Mouse (Mus musculus) forebrain, embryonic 13.5 days (tissue): ENCODE measurements around the gene Foxo6. TPM values are rescaled to one million over a fixed set of nuclear protein-coding genes. Genes with fewer than 3 reads are reported as not detected.

ENCODE experiments used
- ATAC-seq: fragments of 200-750 bp; cut with Nextera tagmentation; 2 replicates; pipeline ENCODE4 v1.8.0; 2017
- H3K27ac ChIP-seq: fragments of 300-500 bp; sonication (generic); 2 replicates; pipeline ENCODE4 v1.5.1; 2015; ENCODE audit warnings: inconsistent platforms, mild to moderate bottlenecking, moderate library complexity
- H3K27me3 ChIP-seq: fragments of 300-500 bp; sonication (generic); 2 replicates; pipeline ENCODE4 v1.6.1; 2015; ENCODE audit warnings: mild to moderate bottlenecking, inconsistent platforms
- H3K36me3 ChIP-seq: fragments of 300-500 bp; sonication (generic); 2 replicates; pipeline ENCODE4 v1.6.1; 2015; ENCODE audit warnings: mild to moderate bottlenecking, inconsistent platforms; ENCODE audit not compliant: poor library complexity, severe bottlenecking
- H3K4me1 ChIP-seq: fragments of 300-500 bp; sonication (generic); 2 replicates; pipeline ENCODE4 v1.6.1; 2015; ENCODE audit warnings: inconsistent platforms
- H3K4me2 ChIP-seq: fragments of 300-500 bp; sonication (generic); 2 replicates; pipeline ENCODE4 v1.6.1; 2015; ENCODE audit warnings: inconsistent platforms, mild to moderate bottlenecking, moderate library complexity
- H3K4me3 ChIP-seq: fragments of 300-500 bp; sonication (generic); 2 replicates; pipeline ENCODE4 v1.5.1; 2015; ENCODE audit warnings: mild to moderate bottlenecking, inconsistent platforms
- H3K9ac ChIP-seq: fragments of 300-500 bp; sonication (generic); 2 replicates; pipeline ENCODE4 v1.6.1; 2015; ENCODE audit warnings: mild to moderate bottlenecking, inconsistent platforms
- H3K9me3 ChIP-seq: fragments of 300-500 bp; sonication (generic); replicated peaks from 2 replicates; pipeline ENCODE4 v1.6.1; 2016; ENCODE audit warnings: inconsistent platforms
- WGBS: fragments of 180-500 bp; shearing (Covaris S2); methylation state at CpG from one replicate; pipeline ENCODE4 v1.1.7; 2015; 5-methylcytosine and 5-hydroxymethylcytosine counted together
- polyA plus RNA-seq: library from polyadenylated mRNA; unstranded; fragments of >200 nt; fragmentation: Nextera tagmentation; extraction: Ambion mirVana; gene quantifications from 2 replicates; pipeline ENCODE4 v1.2.1, GENCODE M21; 2015

Foxo6 gene
- polyA plus RNA-seq, 1 experiment from 2014 or later = 3.8 TPM

DNA sequence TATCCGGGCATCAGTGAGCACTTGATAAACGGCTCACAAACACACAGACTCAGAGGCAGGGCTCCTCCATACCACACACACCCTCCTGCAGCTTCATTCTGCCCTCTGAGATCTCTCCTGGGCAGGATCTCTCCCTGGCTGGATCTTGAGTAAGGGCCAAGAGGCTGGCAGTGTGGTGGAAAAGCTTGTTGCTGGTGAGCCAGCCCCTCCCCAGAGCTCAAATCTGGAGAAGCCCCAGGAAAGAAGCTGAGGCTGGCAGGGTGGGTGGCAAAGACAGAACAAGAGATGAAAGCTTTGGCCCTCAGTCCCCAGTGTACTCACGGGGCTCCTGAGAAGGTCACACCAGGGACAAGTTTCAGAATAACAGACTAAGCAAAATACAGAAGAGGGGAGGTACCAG is 27.4 kb upstream of the Foxo6 start:
- Histone ChIP-seq H3K9ac (no peak overlapping the region), H3K36me3 (no peaks in the 10 kb centered on the region), H3K27me3 (peaks cover 3% of the 10 kb centered on the region; the same call in 1 of the 2 replicates), H3K4me3 (no peak overlapping the region), H3K4me1 (peaks cover 9% of the 10 kb centered on the region), H3K27ac (no peak overlapping the region), H3K9me3 (0 out of 2 replicates have a peak, but pooled peaks cover 3% of the 10 kb centered on the region), H3K4me2 (no peak overlapping the region)
- WGBS = 42% methylated on average over 3 of the region's 3 CpGs
- no peak for ATAC-seq

DNA sequence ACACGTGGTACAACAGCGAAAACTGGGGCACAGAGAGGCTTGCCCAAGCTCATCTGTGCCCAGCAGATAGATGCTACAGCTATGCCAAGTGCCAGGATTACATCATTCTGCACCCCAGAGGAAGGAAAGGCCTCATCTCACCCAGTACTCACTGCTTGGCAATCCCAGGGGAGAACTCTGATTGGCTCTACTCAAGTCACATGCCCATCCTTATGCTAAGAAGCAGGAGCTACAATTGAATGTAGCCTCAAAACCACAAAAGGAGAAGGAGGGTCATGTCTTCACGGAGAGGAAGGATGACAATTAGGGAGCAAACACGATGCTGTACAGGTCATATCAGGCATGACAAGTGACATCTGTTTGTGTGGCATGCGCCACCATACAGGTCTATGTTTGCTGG is 26.2 kb upstream of the Foxo6 start:
- Histone ChIP-seq H3K36me3 (no peaks in the 10 kb centered on the region), H3K27me3 (peaks cover 7% of the 10 kb centered on the region; the same call in 1 of the 2 replicates), H3K27ac (no peak overlapping the region), H3K4me2 (no peak overlapping the region), H3K9ac (no peak overlapping the region), H3K4me1 (peaks cover 9% of the 10 kb centered on the region), H3K4me3 (no peak overlapping the region), H3K9me3 (0 out of 2 replicates have a peak, but pooled peaks cover 3% of the 10 kb centered on the region)
- ATAC-seq = no peak
- 75% methylated on average over 5 of the region's 5 CpGs for WGBS

DNA sequence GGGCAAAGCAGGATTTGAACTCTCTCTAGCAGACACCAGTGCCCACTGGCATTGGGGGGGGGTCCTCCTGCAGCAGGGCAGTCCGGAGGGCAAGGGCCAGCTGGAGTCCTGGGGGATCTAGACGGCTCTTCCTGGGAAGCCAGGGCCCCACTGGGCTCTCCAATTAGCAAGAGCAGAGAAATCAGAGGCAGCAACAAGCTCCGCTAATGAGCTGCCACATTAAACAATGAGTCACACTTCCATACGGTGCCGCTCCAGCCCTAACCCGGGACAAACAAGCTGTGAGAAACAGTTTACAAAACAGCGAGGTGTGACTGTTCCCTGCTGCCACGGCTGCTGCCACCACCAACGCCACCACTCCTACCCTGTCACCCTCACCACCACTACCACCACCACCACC is 17.4 kb upstream of the Foxo6 start:
- 10% methylated on average over 9 of the region's 9 CpGs for WGBS
- H3K36me3 ChIP-seq = no peaks in the 10 kb centered on the region
- no peak overlapping the region for H3K27ac ChIP-seq
- no peak overlapping the region for H3K9ac ChIP-seq
- peaks cover 48% of the 10 kb centered on the region for H3K27me3 ChIP-seq
- no peak overlapping the region for H3K4me2 ChIP-seq
- ATAC-seq = peak; percentile 93
- peaks cover 13% of the 10 kb centered on the region for H3K4me1 ChIP-seq
- H3K9me3 ChIP-seq = no peaks in the 10 kb centered on the region
- no peak overlapping the region for H3K4me3 ChIP-seq

DNA sequence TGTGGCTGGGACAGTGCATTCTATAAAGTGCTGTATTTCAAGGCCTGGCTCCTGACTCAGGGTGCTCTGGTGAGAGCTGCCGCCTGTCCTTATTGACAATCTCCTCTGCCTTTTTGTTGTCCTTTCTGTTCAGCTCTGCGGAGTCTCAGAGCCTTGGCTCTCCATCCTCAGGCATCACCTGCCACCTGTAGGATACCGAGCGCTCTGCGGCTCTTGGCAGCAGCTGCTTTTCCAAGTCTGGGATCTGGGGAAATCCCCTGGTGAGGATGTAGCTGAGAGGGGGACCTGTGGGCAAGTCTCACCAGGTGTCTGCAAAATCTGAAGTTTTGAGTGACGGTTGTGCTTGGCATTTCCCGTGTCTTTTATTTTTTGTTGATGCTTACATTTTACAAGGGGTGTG is 12.1 kb upstream of the Foxo6 start:
- Histone ChIP-seq H3K27ac (no peak overlapping the region), H3K4me2 (no peak overlapping the region), H3K9me3 (no peaks in the 10 kb centered on the region), H3K9ac (no peak overlapping the region), H3K4me1 (peaks cover 5% of the 10 kb centered on the region), H3K4me3 (no peak overlapping the region), H3K36me3 (no peaks in the 10 kb centered on the region), H3K27me3 (peaks cover 28% of the 10 kb centered on the region)
- WGBS = 48% methylated on average over 7 of the region's 7 CpGs
- ATAC-seq = no peak

DNA sequence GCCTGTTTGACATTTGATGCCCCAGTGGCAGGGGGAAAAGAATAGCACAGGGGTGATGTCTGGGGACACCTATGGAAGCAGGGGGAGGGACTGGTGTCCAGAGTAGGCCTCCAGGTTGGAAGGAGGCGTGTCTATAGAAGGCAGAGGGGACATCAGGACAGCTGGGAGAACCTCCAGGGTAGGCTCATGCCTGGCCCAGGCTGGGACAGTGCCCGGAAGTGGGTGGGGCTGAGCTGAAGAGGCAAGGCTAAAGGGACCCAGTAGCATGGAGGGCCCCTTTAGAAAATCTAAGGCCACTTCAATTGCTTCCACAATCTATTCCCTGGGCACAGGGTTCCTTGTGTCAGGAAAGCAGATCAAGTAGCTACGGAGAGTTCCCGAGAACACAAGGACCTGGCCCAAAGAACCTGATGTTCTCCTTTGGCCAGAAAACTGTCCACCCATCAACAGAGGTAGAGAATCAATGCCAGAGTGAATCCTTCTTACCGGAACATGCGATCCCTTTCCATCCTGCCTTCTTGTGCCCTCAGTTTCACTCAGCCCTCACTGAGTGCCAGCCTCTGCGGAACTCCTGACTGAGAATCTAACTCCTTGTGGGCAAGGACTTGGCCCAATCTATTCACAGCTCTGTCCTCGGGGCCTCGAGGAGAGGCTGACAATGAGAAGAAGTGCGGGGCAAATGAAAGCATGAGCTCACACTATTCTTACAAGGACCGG is 4.1 kb upstream of the Foxo6 start:
- no peak overlapping the region for H3K4me2 ChIP-seq
- no peaks in the 10 kb centered on the region for H3K36me3 ChIP-seq
- no peak overlapping the region for H3K4me3 ChIP-seq
- H3K27me3 ChIP-seq = peaks cover 14% of the 10 kb centered on the region
- H3K4me1 ChIP-seq = peaks cover 23% of the 10 kb centered on the region
- 79% methylated on average over 11 of the region's 11 CpGs for WGBS
- ATAC-seq = no peak
- H3K9ac ChIP-seq = no peak overlapping the region
- H3K27ac ChIP-seq = no peak overlapping the region
- H3K9me3 ChIP-seq = no peaks in the 10 kb centered on the region

DNA sequence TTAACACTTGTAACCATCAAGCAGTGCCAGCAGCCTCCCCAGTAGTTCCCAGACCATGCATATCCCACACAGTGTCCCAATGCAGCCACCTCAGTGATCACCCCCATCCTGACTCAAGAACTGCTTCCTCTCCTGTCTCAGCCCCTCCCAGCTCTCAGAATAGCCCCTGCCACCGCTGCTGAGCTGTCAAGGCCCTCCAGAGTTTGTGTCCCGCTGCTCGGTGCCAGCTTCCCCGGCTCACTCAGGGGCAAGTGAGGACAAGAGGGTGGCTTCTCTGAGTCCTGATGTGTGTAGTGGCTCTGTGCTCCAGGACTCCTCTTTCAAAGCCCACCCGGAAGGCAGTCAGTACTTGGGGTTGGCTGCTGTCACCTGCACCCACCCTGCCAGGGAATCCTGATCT is 3.3 kb upstream of the Foxo6 start:
- Histone ChIP-seq H3K36me3 (no peaks in the 10 kb centered on the region), H3K4me1 (peaks cover 29% of the 10 kb centered on the region), H3K4me2 (no peak overlapping the region), H3K9me3 (no peaks in the 10 kb centered on the region), H3K9ac (0 out of 2 replicates have a peak overlapping the region, but pooled peaks have one; percentile 6), H3K27ac (no peak overlapping the region), H3K4me3 (no peak overlapping the region), H3K27me3 (peaks cover 15% of the 10 kb centered on the region)
- no peak for ATAC-seq
- WGBS = 44% methylated on average over 5 of the region's 5 CpGs

DNA sequence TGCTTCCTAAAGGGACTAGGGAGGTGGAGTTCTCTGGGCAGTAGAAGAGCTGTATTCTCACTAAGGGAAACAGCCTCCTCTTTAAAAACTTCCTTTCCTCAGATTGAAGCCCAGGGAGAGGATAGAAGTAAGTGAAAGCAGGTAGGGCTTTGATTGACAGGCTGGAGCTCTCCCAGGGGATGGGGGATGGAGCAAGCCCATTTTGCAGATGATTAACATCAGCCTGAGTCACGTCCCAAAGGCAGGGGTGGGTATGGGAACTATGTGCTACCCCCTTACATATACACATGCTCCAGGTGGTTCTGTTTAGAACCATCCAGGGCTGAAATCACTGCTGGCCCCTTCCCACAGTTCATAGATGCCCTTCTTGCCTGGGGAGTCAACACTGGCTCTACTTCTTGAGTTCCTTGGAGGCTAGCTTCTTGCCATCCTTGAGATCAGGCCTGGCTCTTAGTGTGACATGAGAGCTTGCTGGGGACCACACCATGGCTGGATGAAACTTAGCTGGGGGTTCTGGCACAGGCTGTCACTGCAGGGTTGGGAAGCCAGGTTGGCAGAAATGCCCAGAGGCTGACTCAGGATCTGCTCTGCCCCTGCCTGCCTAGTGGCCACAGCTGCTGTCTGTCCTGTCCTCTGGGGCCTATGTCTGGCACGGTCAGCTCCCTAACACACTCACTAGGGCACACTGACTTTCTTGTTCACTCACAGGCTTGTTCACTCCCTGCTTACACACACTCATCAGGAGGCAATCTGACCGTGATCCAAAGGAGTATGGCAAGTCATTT is 2.2 kb upstream of the Foxo6 start:
- Histone ChIP-seq H3K36me3 (no peaks in the 10 kb centered on the region), H3K4me2 (no peak overlapping the region), H3K9ac (no peak overlapping the region), H3K27ac (no peak overlapping the region), H3K4me3 (no peak overlapping the region), H3K27me3 (peaks cover 23% of the 10 kb centered on the region), H3K4me1 (peaks cover 40% of the 10 kb centered on the region), H3K9me3 (no peaks in the 10 kb centered on the region)
- no peak for ATAC-seq
- WGBS = 56% methylated on average over 3 of the region's 3 CpGs

DNA sequence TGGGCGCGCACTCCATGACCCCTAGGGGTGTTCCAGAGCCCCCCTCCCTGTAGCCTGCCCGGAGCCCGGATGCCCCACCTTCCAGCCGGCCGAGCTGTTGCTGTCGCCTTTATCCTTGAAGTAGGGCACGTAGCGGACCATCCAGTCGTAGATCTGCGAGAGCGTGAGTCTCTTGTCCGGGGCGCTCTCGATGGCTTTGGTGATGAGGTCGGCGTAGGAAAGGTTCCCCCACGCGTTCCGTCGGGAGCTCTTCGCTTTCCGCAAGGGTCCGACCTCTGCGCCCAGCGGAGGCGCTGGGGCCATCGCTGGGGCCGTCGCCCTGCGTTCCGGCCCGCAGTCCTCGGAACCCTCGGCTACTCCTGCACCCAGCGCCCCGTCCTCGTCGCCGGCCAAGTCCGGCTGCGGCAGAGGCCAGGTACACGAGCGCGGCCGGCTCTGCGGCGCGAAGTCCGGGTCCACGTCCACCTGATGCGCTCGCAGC is 348 bp downstream of the Foxo6 start:
- under 1% methylated on average over 53 of the region's 53 CpGs for WGBS
- peaks cover 66% of the 10 kb centered on the region for H3K4me1 ChIP-seq
- peak overlapping the region; percentile 90 for H3K27ac ChIP-seq
- peak overlapping the region; percentile 91 for H3K4me3 ChIP-seq
- H3K27me3 ChIP-seq = peaks cover 19% of the 10 kb centered on the region
- H3K36me3 ChIP-seq = no peaks in the 10 kb centered on the region
- H3K4me2 ChIP-seq = peak overlapping the region; percentile 92
- no peak for ATAC-seq
- no peaks in the 10 kb centered on the region for H3K9me3 ChIP-seq
- peak overlapping the region; percentile 97 for H3K9ac ChIP-seq

DNA sequence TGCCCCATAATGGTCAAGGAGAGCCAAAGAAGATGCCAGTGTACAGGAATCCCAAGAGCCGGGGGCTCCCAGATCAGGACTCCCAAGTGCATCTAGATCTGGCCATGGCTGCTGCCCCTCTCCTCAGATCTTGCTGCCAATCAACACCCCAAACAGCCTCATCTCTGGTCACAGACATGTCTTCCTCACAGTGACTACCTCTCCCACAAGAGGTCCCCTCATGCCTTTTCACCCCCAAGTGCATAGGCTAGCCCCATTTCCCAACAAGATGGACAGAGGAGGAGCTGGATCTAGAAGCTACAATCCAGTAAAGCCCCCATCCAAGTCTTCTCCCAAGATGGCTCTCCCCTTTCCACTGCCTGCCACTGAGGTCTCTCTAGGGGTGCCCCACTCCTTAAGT is 1.4 kb downstream of the Foxo6 start:
- Histone ChIP-seq H3K36me3 (no peaks in the 10 kb centered on the region), H3K4me1 (peaks cover 75% of the 10 kb centered on the region), H3K4me2 (peak overlapping the region; percentile 92), H3K27ac (no peak overlapping the region), H3K9ac (peak overlapping the region; percentile 97), H3K9me3 (no peaks in the 10 kb centered on the region), H3K4me3 (peak overlapping the region; percentile 91), H3K27me3 (peaks cover 13% of the 10 kb centered on the region)
- 73% methylated on average over 1 of the region's 1 CpGs for WGBS
- no peak for ATAC-seq

DNA sequence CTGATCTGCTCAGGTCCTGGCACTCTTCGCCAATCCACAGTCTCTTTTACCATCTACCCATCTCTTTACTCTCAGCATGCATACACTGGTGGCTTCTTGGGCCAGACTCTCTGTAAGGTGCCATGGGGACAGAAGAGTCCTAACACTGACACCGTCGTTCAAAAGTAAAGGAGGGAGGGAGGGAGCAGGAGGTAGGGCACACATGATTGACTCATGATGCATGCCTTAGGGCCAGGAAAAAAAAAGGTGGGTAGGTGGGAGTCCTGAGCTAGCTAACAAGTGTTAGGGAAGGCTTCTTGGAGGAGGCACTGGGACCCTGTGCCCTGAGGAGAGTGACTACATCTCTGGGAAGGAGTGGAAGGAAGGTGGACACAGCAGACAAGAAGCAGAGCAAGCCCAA is 1.9 kb downstream of the Foxo6 start:
- ATAC-seq = no peak
- peak overlapping the region; percentile 91 for H3K4me3 ChIP-seq
- H3K27me3 ChIP-seq = peaks cover 13% of the 10 kb centered on the region
- no peaks in the 10 kb centered on the region for H3K9me3 ChIP-seq
- H3K4me2 ChIP-seq = peak overlapping the region; percentile 92
- peak overlapping the region; percentile 97 for H3K9ac ChIP-seq
- H3K36me3 ChIP-seq = no peaks in the 10 kb centered on the region
- no peak overlapping the region; the same call in 1 of the 2 replicates for H3K27ac ChIP-seq
- H3K4me1 ChIP-seq = peaks cover 75% of the 10 kb centered on the region
- whole genome bisulfite sequencing = 73% methylated on average over 3 of the region's 3 CpGs

DNA sequence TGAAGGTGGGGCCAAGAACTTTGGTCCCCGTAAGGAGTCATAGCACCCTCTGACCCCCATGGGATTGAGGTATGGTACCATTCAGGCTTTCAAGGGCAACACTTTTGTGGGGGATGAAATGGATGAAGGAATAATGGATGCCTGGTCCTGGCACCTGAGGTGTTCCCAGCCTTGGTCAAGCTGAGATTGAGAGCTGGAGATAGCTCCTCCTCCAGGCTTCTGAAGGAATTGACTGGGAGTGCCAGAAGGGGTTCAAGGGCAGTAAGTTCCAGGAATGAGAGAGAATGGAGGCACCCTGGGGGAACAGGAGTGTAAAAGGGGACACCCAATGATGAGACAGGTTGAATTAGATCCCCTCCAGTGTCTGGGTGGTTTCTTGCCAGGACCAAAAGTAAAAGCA is 3.0 kb downstream of the Foxo6 start:
- 67% methylated on average over 1 of the region's 1 CpGs for WGBS
- H3K4me3 ChIP-seq = peak overlapping the region; percentile 91
- peaks cover 79% of the 10 kb centered on the region for H3K4me1 ChIP-seq
- no peak for ATAC-seq
- H3K36me3 ChIP-seq = peaks cover 9% of the 10 kb centered on the region
- H3K4me2 ChIP-seq = peak overlapping the region; percentile 92
- peak overlapping the region; percentile 69 for H3K9ac ChIP-seq
- H3K27ac ChIP-seq = peak overlapping the region; percentile 95
- no peaks in the 10 kb centered on the region for H3K9me3 ChIP-seq
- H3K27me3 ChIP-seq = peaks cover 13% of the 10 kb centered on the region

DNA sequence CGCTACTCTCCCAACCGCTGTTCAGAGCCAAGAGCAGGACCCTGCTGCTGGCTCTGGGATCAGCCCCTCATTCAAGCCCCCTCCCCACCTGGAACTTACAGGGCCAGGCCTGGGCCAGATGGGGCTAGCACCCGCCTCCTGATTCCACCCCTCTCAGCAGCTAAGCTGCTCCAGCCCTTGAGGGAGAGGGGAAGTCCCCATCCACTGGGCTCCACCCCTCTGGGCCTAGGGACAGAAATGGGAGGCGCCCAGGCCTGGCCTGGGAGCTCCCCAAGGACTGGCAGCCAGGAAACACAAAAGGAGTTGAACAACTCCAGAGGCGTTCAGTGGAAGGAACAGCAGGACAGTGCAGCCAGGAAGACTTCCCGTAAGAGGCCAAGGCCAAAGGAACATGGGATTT is 4.0 kb downstream of the Foxo6 start:
- Histone ChIP-seq H3K36me3 (peaks cover 11% of the 10 kb centered on the region), H3K27ac (peak overlapping the region; percentile 95), H3K4me1 (peaks cover 85% of the 10 kb centered on the region), H3K9me3 (no peaks in the 10 kb centered on the region), H3K4me2 (peak overlapping the region; percentile 92), H3K27me3 (peaks cover 13% of the 10 kb centered on the region; the same call in 1 of the 2 replicates), H3K4me3 (peak overlapping the region; percentile 91), H3K9ac (peak overlapping the region; percentile 69)
- WGBS = 4% methylated on average over 6 of the region's 6 CpGs
- peak; percentile 81 for ATAC-seq
